Mouse (Mus musculus): ENCODE measurements around the gene Lonp2. TPM values are rescaled to one million over a fixed set of nuclear protein-coding genes. Genes with fewer than 3 reads are reported as not detected.

Gene Lonp2
- polyA plus RNA-seq, 1 experiment from 2014 or later: 76.3 TPM

- no peak for DNase-seq (ENCODE audit: low spot score)
- ATAC-seq (ENCODE audit: insufficient read depth, low FRiP score, low TSS enrichment): no peak
- Histone ChIP-seq H3K4me3 (ENCODE audit: low read depth, low read length) (no peak overlapping the region), H3K27me3 (ENCODE audit: control insufficient read depth, insufficient read depth, low read length) (no peaks in the 10 kb centered on the region), H3K36me3 (ENCODE audit: control insufficient read depth, insufficient read depth, low read length) (no peaks in the 10 kb centered on the region), H3K27ac (ENCODE audit: low read depth, low read length) (no peak overlapping the region), H3K4me2 (ENCODE audit: low read depth) (no peak overlapping the region), H3K9ac (ENCODE audit: low read length) (no peak overlapping the region), H3K4me1 (ENCODE audit: control insufficient read depth, insufficient read depth, low read length) (no peaks in the 10 kb centered on the region), H3K9me3 (ENCODE audit: control insufficient read depth, low read length) (no peaks in the 10 kb centered on the region)
- 57% methylated on average over 6 of the region's 6 CpGs for WGBS
These were observed 37.2 kb upstream of the Lonp2 start for GRCm38 (mm10) chr8:86586642-86587041.

GRCm38 (mm10) chr8:86588338-86588737 is 35.5 kb upstream of the Lonp2 start:
- Histone ChIP-seq H3K36me3 (ENCODE audit: control insufficient read depth, insufficient read depth, low read length) (no peaks in the 10 kb centered on the region), H3K27ac (ENCODE audit: low read depth, low read length) (no peak overlapping the region), H3K9ac (ENCODE audit: low read length) (no peak overlapping the region), H3K9me3 (ENCODE audit: control insufficient read depth, low read length) (no peaks in the 10 kb centered on the region), H3K27me3 (ENCODE audit: control insufficient read depth, insufficient read depth, low read length) (no peaks in the 10 kb centered on the region), H3K4me1 (ENCODE audit: control insufficient read depth, insufficient read depth, low read length) (no peaks in the 10 kb centered on the region), H3K4me3 (ENCODE audit: low read depth, low read length) (no peak overlapping the region), H3K4me2 (ENCODE audit: low read depth) (no peak overlapping the region)
- DNase-seq (ENCODE audit: low spot score) (no peak), ATAC-seq (ENCODE audit: insufficient read depth, low FRiP score, low TSS enrichment) (no peak)
- 86% methylated on average over 5 of the region's 5 CpGs for WGBS

- Histone ChIP-seq H3K27ac (ENCODE audit: low read depth, low read length) (no peak overlapping the region), H3K4me1 (ENCODE audit: control insufficient read depth, insufficient read depth, low read length) (no peaks in the 10 kb centered on the region), H3K9me3 (ENCODE audit: control insufficient read depth, low read length) (no peaks in the 10 kb centered on the region), H3K36me3 (ENCODE audit: control insufficient read depth, insufficient read depth, low read length) (no peaks in the 10 kb centered on the region), H3K4me2 (ENCODE audit: low read depth) (no peak overlapping the region), H3K9ac (ENCODE audit: low read length) (no peak overlapping the region), H3K4me3 (ENCODE audit: low read depth, low read length) (no peak overlapping the region), H3K27me3 (ENCODE audit: control insufficient read depth, insufficient read depth, low read length) (no peaks in the 10 kb centered on the region)
- DNase-seq (ENCODE audit: low spot score) (no peak), ATAC-seq (ENCODE audit: insufficient read depth, low FRiP score, low TSS enrichment) (no peak)
- 65% methylated on average over 10 of the region's 10 CpGs for WGBS
These were observed 30.7 kb upstream of the Lonp2 start for GRCm38 (mm10) chr8:86593099-86593498.

- no peaks in the 10 kb centered on the region for H3K9me3 ChIP-seq (ENCODE audit: control insufficient read depth, low read length)
- no peaks in the 10 kb centered on the region for H3K4me1 ChIP-seq (ENCODE audit: control insufficient read depth, insufficient read depth, low read length)
- 83% methylated on average over 3 of the region's 3 CpGs for WGBS
- DNase-seq (ENCODE audit: low spot score): no peak
- no peak overlapping the region for H3K4me2 ChIP-seq (ENCODE audit: low read depth)
- no peak overlapping the region for H3K9ac ChIP-seq (ENCODE audit: low read length)
- no peak overlapping the region for H3K27ac ChIP-seq (ENCODE audit: low read depth, low read length)
- no peaks in the 10 kb centered on the region for H3K36me3 ChIP-seq (ENCODE audit: control insufficient read depth, insufficient read depth, low read length)
- ATAC-seq (ENCODE audit: insufficient read depth, low FRiP score, low TSS enrichment): no peak
- no peak overlapping the region for H3K4me3 ChIP-seq (ENCODE audit: low read depth, low read length)
- no peaks in the 10 kb centered on the region for H3K27me3 ChIP-seq (ENCODE audit: control insufficient read depth, insufficient read depth, low read length)
These were observed 29.6 kb upstream of the Lonp2 start for GRCm38 (mm10) chr8:86594159-86594796.

- 87% methylated on average over 5 of the region's 5 CpGs for WGBS
- Histone ChIP-seq H3K9me3 (ENCODE audit: control insufficient read depth, low read length) (no peaks in the 10 kb centered on the region), H3K9ac (ENCODE audit: low read length) (no peak overlapping the region), H3K4me1 (ENCODE audit: control insufficient read depth, insufficient read depth, low read length) (no peaks in the 10 kb centered on the region), H3K27ac (ENCODE audit: low read depth, low read length) (no peak overlapping the region), H3K27me3 (ENCODE audit: control insufficient read depth, insufficient read depth, low read length) (no peaks in the 10 kb centered on the region), H3K4me2 (ENCODE audit: low read depth) (no peak overlapping the region), H3K36me3 (ENCODE audit: control insufficient read depth, insufficient read depth, low read length) (no peaks in the 10 kb centered on the region), H3K4me3 (ENCODE audit: low read depth, low read length) (no peak overlapping the region)
- DNase-seq (ENCODE audit: low spot score): no peak
- ATAC-seq (ENCODE audit: insufficient read depth, low FRiP score, low TSS enrichment): no peak
These were observed 28.2 kb upstream of the Lonp2 start for GRCm38 (mm10) chr8:86595671-86596070.

- Histone ChIP-seq H3K4me3 (ENCODE audit: low read depth, low read length) (no peak overlapping the region), H3K27me3 (ENCODE audit: control insufficient read depth, insufficient read depth, low read length) (no peaks in the 10 kb centered on the region), H3K4me1 (ENCODE audit: control insufficient read depth, insufficient read depth, low read length) (no peaks in the 10 kb centered on the region), H3K27ac (ENCODE audit: low read depth, low read length) (no peak overlapping the region), H3K9ac (ENCODE audit: low read length) (no peak overlapping the region), H3K9me3 (ENCODE audit: control insufficient read depth, low read length) (no peaks in the 10 kb centered on the region), H3K4me2 (ENCODE audit: low read depth) (no peak overlapping the region), H3K36me3 (ENCODE audit: control insufficient read depth, insufficient read depth, low read length) (no peaks in the 10 kb centered on the region)
- DNase-seq (ENCODE audit: low spot score): no peak
- WGBS: 93% methylated on average over 7 of the region's 7 CpGs
- ATAC-seq (ENCODE audit: insufficient read depth, low FRiP score, low TSS enrichment): no peak
These were observed 26.2 kb upstream of the Lonp2 start for GRCm38 (mm10) chr8:86597681-86598080.

GRCm38 (mm10) chr8:86599299-86599698 is 24.5 kb upstream of the Lonp2 start:
- Histone ChIP-seq H3K9ac (ENCODE audit: low read length) (no peak overlapping the region), H3K36me3 (ENCODE audit: control insufficient read depth, insufficient read depth, low read length) (no peaks in the 10 kb centered on the region), H3K27me3 (ENCODE audit: control insufficient read depth, insufficient read depth, low read length) (no peaks in the 10 kb centered on the region), H3K4me1 (ENCODE audit: control insufficient read depth, insufficient read depth, low read length) (no peaks in the 10 kb centered on the region), H3K9me3 (ENCODE audit: control insufficient read depth, low read length) (no peaks in the 10 kb centered on the region), H3K4me3 (ENCODE audit: low read depth, low read length) (no peak overlapping the region), H3K27ac (ENCODE audit: low read depth, low read length) (no peak overlapping the region), H3K4me2 (ENCODE audit: low read depth) (no peak overlapping the region)
- ATAC-seq (ENCODE audit: insufficient read depth, low FRiP score, low TSS enrichment) (no peak), DNase-seq (ENCODE audit: low spot score) (no peak)
- WGBS: 88% methylated on average over 6 of the region's 6 CpGs

GRCm38 (mm10) chr8:86600311-86600710 is 23.5 kb upstream of the Lonp2 start:
- WGBS: 83% methylated on average over 3 of the region's 3 CpGs
- H3K9me3 ChIP-seq (ENCODE audit: control insufficient read depth, low read length): no peaks in the 10 kb centered on the region
- H3K27me3 ChIP-seq (ENCODE audit: control insufficient read depth, insufficient read depth, low read length): no peaks in the 10 kb centered on the region
- H3K36me3 ChIP-seq (ENCODE audit: control insufficient read depth, insufficient read depth, low read length): no peaks in the 10 kb centered on the region
- H3K9ac ChIP-seq (ENCODE audit: low read length): no peak overlapping the region
- H3K4me1 ChIP-seq (ENCODE audit: control insufficient read depth, insufficient read depth, low read length): no peaks in the 10 kb centered on the region
- ATAC-seq (ENCODE audit: insufficient read depth, low FRiP score, low TSS enrichment) (no peak), DNase-seq (ENCODE audit: low spot score) (no peak)
- no peak overlapping the region for H3K4me3 ChIP-seq (ENCODE audit: low read depth, low read length)
- no peak overlapping the region for H3K4me2 ChIP-seq (ENCODE audit: low read depth)
- H3K27ac ChIP-seq (ENCODE audit: low read depth, low read length): no peak overlapping the region

- Histone ChIP-seq H3K4me3 (ENCODE audit: low read depth, low read length) (no peak overlapping the region), H3K4me2 (ENCODE audit: low read depth) (no peak overlapping the region), H3K4me1 (ENCODE audit: control insufficient read depth, insufficient read depth, low read length) (no peaks in the 10 kb centered on the region), H3K9me3 (ENCODE audit: control insufficient read depth, low read length) (no peaks in the 10 kb centered on the region), H3K36me3 (ENCODE audit: control insufficient read depth, insufficient read depth, low read length) (no peaks in the 10 kb centered on the region), H3K27me3 (ENCODE audit: control insufficient read depth, insufficient read depth, low read length) (no peaks in the 10 kb centered on the region), H3K9ac (ENCODE audit: low read length) (no peak overlapping the region), H3K27ac (ENCODE audit: low read depth, low read length) (no peak overlapping the region)
- ATAC-seq (ENCODE audit: insufficient read depth, low FRiP score, low TSS enrichment) (no peak), DNase-seq (ENCODE audit: low spot score) (no peak)
- 67% methylated on average over 2 of the region's 2 CpGs for WGBS
These were observed 20.7 kb upstream of the Lonp2 start for GRCm38 (mm10) chr8:86603174-86603573.

Measured in neural tube, embryonic 11.5 days (tissue).